Mouse (Mus musculus) liver, postnatal 0 days (tissue): ENCODE measurements around the gene Ptpn4.

Experiments
- CTCF ChIP-seq: sonication (generic); IDR thresholded peaks from 2 replicates; pipeline ENCODE4 v1.5.1; 2016; ENCODE audit warnings: antibody characterized with exemption, low read depth
- EP300 ChIP-seq: IDR thresholded peaks from 2 replicates; pipeline ENCODE4 v1.6.1; 2016; ENCODE audit warnings: antibody characterized with exemption, low read depth, mild to moderate bottlenecking

GRCm38 (mm10) chr1:119868395-119869161 is 31.2 kb upstream of the Ptpn4 start:
- no peak for TF ChIP-seq CTCF
- no peak for TF ChIP-seq EP300
